Mouse (Mus musculus) cerebellum, adult 9-10 months (tissue): ENCODE measurements at regions not wholly inside any gene's neighbourhood (a gene's known extent, or its start where the extent isn't known, plus 50 kb on each side); places are given as distances from the start of the nearest gene placed in this dataset.

Experiments used
- DNase-seq: peaks from one replicate; pipeline ENCODE4 v3.0.0; 2022

- no peak for DNase-seq
Observed at GRCm38 (mm10) chr14:31891500-31892185, 61.2 kb upstream of the Ankrd28 start.

- DNase-seq = no peak
Observed at GRCm38 (mm10) chr14:31892186-31892510, 61.7 kb upstream of the Ankrd28 start.

- DNase-seq = no peak
Observed at GRCm38 (mm10) chr14:31896500-31896899, 66.0 kb upstream of the Ankrd28 start.

GRCm38 (mm10) chr14:31899504-31899903 lies 69.1 kb upstream of the Ankrd28 start:
- DNase-seq = no peak

GRCm38 (mm10) chr14:31899906-31900305 lies 69.5 kb upstream of the Ankrd28 start:
- no peak for DNase-seq

- DNase-seq = no peak
Observed at GRCm38 (mm10) chr14:31901901-31902300, 71.5 kb upstream of the Ankrd28 start.

- no peak for DNase-seq
Observed at GRCm38 (mm10) chr14:31903664-31904063, 73.2 kb upstream of the Ankrd28 start.

GRCm38 (mm10) chr14:31908591-31908990 lies 78.1 kb upstream of the Ankrd28 start:
- no peak for DNase-seq

GRCm38 (mm10) chr14:31909291-31909690 lies 78.8 kb upstream of the Ankrd28 start:
- DNase-seq = no peak

- no peak for DNase-seq
Observed at GRCm38 (mm10) chr14:31910809-31911208, 80.4 kb upstream of the Ankrd28 start.

- no peak for DNase-seq
Observed at GRCm38 (mm10) chr14:31918461-31918860, 88.0 kb upstream of the Ankrd28 start.

- DNase-seq = no peak
Observed at GRCm38 (mm10) chr14:31918921-31919320, 88.5 kb upstream of the Ankrd28 start.

GRCm38 (mm10) chr14:31929161-31929707 lies 98.8 kb upstream of the Ankrd28 start:
- no peak for DNase-seq

- peak; percentile 79 for DNase-seq
Observed at GRCm38 (mm10) chr14:31930367-31930766, 98.4 kb upstream of the Galnt15 start.

- DNase-seq = no peak
Observed at GRCm38 (mm10) chr14:31931971-31932370, 96.8 kb upstream of the Galnt15 start.

- no peak for DNase-seq
Observed at GRCm38 (mm10) chr14:31933441-31933840, 95.3 kb upstream of the Galnt15 start.

- DNase-seq = peak; percentile 72
Observed at GRCm38 (mm10) chr14:31933841-31934271, 94.9 kb upstream of the Galnt15 start.

- peak; percentile 42 for DNase-seq
Observed at GRCm38 (mm10) chr14:31934321-31934720, 94.5 kb upstream of the Galnt15 start.

GRCm38 (mm10) chr14:31934771-31935170 lies 94.0 kb upstream of the Galnt15 start:
- DNase-seq = no peak

GRCm38 (mm10) chr14:31935411-31935810 lies 93.4 kb upstream of the Galnt15 start:
- no peak for DNase-seq

- no peak for DNase-seq
Observed at GRCm38 (mm10) chr14:31936581-31936980, 92.2 kb upstream of the Galnt15 start.

GRCm38 (mm10) chr14:31940900-31941299 lies 87.9 kb upstream of the Galnt15 start:
- no peak for DNase-seq

GRCm38 (mm10) chr14:31942266-31942960 lies 86.4 kb upstream of the Galnt15 start:
- DNase-seq = no peak

- no peak for DNase-seq
Observed at GRCm38 (mm10) chr14:31944682-31945081, 84.1 kb upstream of the Galnt15 start.
